Mouse (Mus musculus): ENCODE results near the gene Slc43a1. TPM values are rescaled to one million over a fixed set of nuclear protein-coding genes. Genes with fewer than 3 reads are reported as not detected.

Gene Slc43a1
- total RNA-seq (2023): 1 to 10 TPM; 1.3 to 1.4 TPM

GRCm38 (mm10) chr2:84838593-84838949, at the start of gene Slc43a1:
Gene Slc43a1 (plus strand): TSS chr2:84838850.

GRCm38 (mm10) chr2:84798493-84798921, 40.1 kb upstream of the Slc43a1 start, which contains the start of gene Ube2l6:
Gene Ube2l6 (plus strand): TSS chr2:84798828.

GRCm38 (mm10) chr2:84822552-84822951, 16.1 kb upstream of the Slc43a1 start, which contains the start of gene Smtnl1:
Gene Smtnl1 (minus strand): TSS chr2:84822652.

GRCm38 (mm10) chr2:84826488-84827282, 12.0 kb upstream of the Slc43a1 start, which contains the start of gene Timm10:
Gene Timm10 (plus strand): TSS chr2:84826997.

GRCm38 (mm10) chr2:84886234-84886731, 47.6 kb downstream of the Slc43a1 start, which contains the start of gene Rtn4rl2:
Gene Rtn4rl2 (minus strand): TSS chr2:84886710.

Other genes starting within 250 kb of the Slc43a1 start
- gene Ctnnd1, start 188.1 kb upstream of the Slc43a1 start, total RNA-seq (2023): 1 to 10 TPM; 1.4 to 2.3 TPM
- not detected for gene Btbd18, start 179.8 kb upstream of the Slc43a1 start, total RNA-seq (2023)
- gene Selenoh, start 168.1 kb upstream of the Slc43a1 start, total RNA-seq (2023): 10 to 100 TPM; 43.5 to 54.2 TPM
- gene Gm28635, start 160.8 kb upstream of the Slc43a1 start, total RNA-seq (2023): not detected
- gene Med19, start 160.4 kb upstream of the Slc43a1 start, total RNA-seq (2023): 10 to 100 TPM; 16.4 to 18.7 TPM
- 10 to 100 TPM; 39.3 to 46.5 TPM for gene Tmx2, start 159.7 kb upstream of the Slc43a1 start, total RNA-seq (2023)
- 10 to 100 TPM; 53.5 to 55.2 TPM for gene Zdhhc5, start 123.7 kb upstream of the Slc43a1 start, total RNA-seq (2023)
- 10 to 100 TPM; 26.6 to 32.2 TPM for gene Clp1, start 111.5 kb upstream of the Slc43a1 start, total RNA-seq (2023)
- gene Ypel4, start 104.8 kb upstream of the Slc43a1 start, total RNA-seq (2023): under 1 TPM in 1 of 2 experiments, not detected in 1; 0.74 TPM
- not detected for gene Gm19426, start 95.2 kb upstream of the Slc43a1 start, total RNA-seq (2023)
- under 1 TPM in 1 of 2 experiments, not detected in 1; 0.33 TPM for gene Serping1, start 63.4 kb upstream of the Slc43a1 start, total RNA-seq (2023)
- 1 to 10 TPM; 3.6 to 3.9 TPM for gene Ube2l6, start 40.0 kb upstream of the Slc43a1 start, total RNA-seq (2023)
- gene Smtnl1, start 16.2 kb upstream of the Slc43a1 start, total RNA-seq (2023): not detected
- gene Timm10, start 11.9 kb upstream of the Slc43a1 start, total RNA-seq (2023): 10 to 100 TPM in 1 of 2 experiments, 1 to 10 TPM in 1; 8.7 to 16.9 TPM
- gene Rtn4rl2, start 47.9 kb downstream of the Slc43a1 start, total RNA-seq (2023): not detected
- 1 to 10 TPM; 3.2 to 5.3 TPM for gene Slc43a3, start 97.7 kb downstream of the Slc43a1 start, total RNA-seq (2023)
- not detected for gene Prg2, start 141.6 kb downstream of the Slc43a1 start, total RNA-seq (2023)
- gene Prg3, start 149.4 kb downstream of the Slc43a1 start, total RNA-seq (2023): not detected
- gene Ssrp1, start 198.4 kb downstream of the Slc43a1 start, total RNA-seq (2023): 100 to 1,000 TPM; 156 to 181 TPM
- gene P2rx3, start 198.6 kb downstream of the Slc43a1 start, total RNA-seq (2023): under 1 TPM in 1 of 2 experiments, not detected in 1; 0.96 TPM
- 10 to 100 TPM; 25.3 to 30.9 TPM for gene Tnks1bp1, start 209.2 kb downstream of the Slc43a1 start, total RNA-seq (2023)